Mouse (Mus musculus): ENCODE measurements around the gene Nudt4.

GRCm38 (mm10) chr10:95530551-95531121, 33.3 kb downstream of the Nudt4 start:
- TF ChIP-seq CTCF (IDR thresholded peaks at IDR 0.05; ENCODE audit: insufficient read depth, low read depth, low read length) (no peak), POLR2A (IDR thresholded peaks at IDR 0.05; ENCODE audit: insufficient read depth, low read depth, low read length) (no peak)

Data from olfactory bulb, adult 2 months (tissue).